Mouse (Mus musculus) lung, postnatal 0 days (tissue): ENCODE measurements at regions not wholly inside any gene's neighbourhood (a gene's known extent, or its start where the extent isn't known, plus 50 kb on each side); places are given as distances from the start of the nearest gene placed in this dataset.

Experiments
- CTCF ChIP-seq: IDR thresholded peaks from 2 replicates; pipeline ENCODE4 v1.5.1; 2016; ENCODE audit warnings: antibody characterized with exemption, mild to moderate bottlenecking
- EP300 ChIP-seq: IDR thresholded peaks from 2 replicates; pipeline ENCODE4 v1.6.1; 2016; ENCODE audit warnings: antibody characterized with exemption, mild to moderate bottlenecking, control low read depth

- TF ChIP-seq CTCF (no peak), EP300 (no peak)
These were observed 193.9 kb downstream of the Hdgfl1 start for GRCm38 (mm10) chr13:26575890-26576543.
